Mouse (Mus musculus): Measurements from ENCODE around the gene Atp8b4.
"Not testable (repeated sequence)": the region's sequence is repeated elsewhere in the genome, so short reads cannot be mapped to it uniquely, and the experiment has no call there.

The Atp8b4 gene

DNA sequence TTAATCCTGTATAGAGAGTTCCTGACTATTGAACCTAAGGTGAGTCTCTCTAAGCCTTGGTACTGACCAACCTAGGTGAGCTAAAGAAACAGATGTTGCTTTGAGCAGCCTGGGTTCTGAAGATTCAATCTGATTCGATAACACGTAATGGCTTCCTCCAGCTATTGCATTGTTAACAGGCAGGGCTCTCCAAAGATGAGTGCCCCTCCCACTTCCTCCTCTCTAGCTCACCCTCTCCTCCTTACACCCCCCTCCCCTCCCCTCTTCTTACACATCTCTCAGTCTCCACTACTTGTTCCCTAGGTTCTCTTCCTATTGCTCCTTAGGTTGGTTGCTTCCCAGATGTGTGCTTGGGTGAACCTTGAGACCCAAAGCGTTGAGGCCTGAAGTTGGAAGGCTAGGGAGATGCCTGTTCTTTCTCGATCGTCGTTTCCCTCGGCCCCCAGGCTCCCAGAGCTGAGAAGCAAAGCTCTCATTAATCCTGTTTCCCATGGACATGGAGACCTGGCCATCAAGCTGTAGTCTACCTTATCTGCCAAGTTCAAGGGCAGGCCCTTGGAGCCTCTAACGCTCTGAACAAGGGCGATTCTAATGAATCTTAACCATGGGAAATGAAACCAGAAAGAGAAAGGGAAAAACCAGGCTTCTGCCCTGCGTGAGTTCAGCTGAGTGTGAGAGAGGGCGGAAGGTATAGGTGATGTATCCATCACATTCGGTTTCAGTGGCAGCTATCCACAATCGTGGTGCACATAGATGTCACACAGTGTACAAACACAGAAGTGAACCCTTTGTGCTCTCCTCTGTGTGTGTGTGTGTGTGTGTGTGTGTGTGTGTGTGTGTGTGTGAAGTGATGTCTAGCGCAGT lies 4.4 kb downstream of the Atp8b4 start:
- no peak for DNase-seq

DNA sequence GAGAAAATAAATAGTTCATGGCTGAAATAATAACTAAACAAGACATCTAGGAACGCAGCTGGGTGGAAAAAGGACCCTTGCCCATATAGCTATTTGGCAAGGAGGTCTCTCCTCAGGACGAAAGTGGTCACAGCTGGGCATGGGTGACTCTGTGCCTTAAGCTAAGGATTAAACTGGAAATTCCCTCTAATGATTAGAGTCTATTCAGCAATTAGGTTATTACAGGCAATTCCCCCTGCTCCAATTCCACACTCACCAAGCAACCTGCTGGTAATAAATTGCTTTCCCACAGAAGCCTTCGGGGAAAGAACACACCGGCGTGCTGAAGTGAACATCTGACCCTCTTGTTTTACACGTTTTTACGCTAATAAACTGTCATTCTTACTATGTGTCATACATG lies 5.2 kb downstream of the Atp8b4 start:
- no peak for DNase-seq

DNA sequence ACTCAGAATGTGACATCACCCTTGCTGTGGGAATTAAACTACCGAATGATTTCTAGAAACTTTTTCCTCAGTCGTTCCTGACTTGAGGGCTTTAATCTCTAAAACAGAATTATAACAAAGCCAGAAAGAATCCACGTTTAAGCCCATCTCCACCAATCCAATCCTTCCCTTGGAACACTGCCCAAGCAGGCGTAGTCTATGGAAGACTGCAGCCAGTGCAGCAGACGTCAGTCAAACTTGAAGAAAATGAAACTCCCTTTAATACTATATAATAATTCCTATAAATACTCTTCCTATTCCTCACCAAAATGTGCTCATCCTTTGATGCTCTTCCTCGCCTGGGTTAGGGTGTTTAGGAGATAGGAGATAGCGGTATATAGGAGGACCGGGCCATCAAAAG lies 7.2 kb downstream of the Atp8b4 start:
- no peak for DNase-seq

DNA sequence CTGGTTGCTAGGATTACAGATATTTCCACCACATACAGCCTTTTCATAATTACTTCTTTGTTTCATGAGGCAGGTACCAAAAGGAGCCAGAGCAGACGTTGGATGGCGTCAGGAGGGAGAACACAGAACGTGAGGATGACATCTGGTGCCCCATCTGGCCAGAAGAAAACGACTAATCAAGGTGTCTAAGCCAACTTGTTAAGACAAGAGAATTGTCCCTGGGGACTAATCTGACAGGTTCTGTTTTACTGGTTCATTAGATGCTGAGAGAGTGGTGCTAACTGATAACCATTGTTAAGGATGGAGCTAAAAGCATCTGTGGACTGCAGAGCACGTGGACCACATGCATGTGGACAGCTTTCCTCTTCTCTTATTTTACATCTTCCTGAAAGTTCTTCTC lies 7.8 kb downstream of the Atp8b4 start:
- no peak for DNase-seq

DNA sequence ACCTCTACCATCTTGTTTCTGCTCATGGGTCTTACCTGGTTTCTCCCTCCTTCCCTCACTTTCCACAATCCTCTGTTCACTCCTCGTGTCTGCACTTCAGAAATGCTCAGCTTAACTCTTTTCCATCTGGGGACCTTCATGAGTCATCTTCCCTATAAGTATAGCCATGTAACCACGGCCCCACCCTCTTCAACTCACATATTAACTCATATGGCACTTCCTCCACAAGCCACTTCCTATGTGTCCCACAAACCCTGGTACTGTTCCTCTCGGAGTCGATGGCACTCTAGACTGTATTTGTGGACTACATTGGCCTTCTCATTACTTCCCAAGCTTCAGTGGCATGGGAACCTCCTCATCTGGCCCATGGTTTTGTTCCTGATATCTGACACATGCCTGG lies 9.0 kb downstream of the Atp8b4 start:
- no peak for DNase-seq

DNA sequence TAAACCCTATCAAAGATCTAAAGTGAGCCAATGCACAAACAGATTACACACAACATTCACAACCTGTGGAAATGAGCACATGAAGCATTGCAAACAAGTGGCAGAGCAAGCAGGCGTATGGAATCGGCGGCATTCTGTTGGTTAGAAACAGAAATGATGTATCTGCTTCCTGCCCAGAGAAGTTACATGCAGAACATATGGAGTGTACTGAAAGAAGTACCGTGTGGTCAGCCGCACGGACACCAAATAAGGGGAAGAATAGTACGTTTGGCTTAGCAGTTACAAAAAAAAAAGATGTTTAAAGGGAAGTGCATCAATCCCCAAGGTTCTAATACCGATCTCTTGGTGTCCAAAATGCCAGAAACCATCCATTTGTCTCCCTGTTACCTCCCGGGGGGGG lies 9.9 kb downstream of the Atp8b4 start:
- no peak for DNase-seq

DNA sequence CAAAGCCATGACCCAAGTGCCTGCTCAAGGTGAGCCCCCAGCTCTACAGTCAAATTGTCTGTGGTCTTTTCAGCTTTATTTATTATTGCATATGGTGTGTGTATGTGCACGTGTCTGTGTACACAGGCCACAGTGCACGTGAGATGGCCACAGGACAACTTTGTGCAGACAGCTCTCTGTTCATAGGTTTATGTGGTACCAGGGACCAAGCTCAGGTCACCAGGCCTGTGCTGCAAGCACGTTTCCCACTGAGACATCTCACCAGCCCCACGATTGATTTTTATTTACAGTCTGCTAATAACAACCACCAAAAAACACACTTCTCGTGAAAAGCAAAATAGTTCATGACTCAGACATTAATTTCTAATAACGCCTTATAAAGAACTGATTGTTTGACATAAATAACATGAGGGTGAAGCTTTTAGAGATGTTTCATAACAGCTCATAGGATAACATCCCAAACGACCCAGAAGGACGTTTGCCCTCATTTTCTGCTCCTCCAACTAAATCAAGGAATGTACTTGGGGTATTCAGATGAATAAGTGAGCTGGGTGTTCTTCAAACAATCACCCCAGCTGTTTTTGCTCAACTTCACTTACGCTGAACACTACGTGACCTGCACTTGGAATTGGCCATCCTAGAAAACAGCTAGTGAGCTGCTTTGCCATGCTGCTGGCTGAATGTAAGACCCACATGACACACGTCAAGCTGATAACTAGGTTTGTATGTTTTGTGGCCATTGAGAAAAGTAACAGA lies 15.0 kb downstream of the Atp8b4 start:
- DNase-seq, result no peak

DNA sequence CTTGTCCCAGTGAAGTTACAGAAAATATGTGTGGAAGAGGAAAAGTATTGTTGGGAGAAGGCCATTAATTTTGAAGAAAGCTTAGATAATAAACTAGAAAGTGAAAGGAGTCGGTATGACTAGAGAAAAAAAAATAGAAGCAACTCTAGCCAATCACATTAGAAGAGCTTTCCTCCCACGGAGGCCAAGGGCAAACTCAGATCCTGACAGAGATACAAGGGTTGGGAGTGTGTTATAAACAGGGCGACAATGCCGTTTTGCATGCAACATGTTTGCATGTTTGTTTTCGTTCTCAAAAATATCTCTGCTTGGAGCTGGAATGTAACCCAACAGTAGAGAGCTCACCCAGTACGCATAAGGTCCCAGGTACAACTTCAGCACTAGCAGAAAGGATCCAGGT lies 17.1 kb downstream of the Atp8b4 start:
- DNase-seq, result peak; percentile 11

DNA sequence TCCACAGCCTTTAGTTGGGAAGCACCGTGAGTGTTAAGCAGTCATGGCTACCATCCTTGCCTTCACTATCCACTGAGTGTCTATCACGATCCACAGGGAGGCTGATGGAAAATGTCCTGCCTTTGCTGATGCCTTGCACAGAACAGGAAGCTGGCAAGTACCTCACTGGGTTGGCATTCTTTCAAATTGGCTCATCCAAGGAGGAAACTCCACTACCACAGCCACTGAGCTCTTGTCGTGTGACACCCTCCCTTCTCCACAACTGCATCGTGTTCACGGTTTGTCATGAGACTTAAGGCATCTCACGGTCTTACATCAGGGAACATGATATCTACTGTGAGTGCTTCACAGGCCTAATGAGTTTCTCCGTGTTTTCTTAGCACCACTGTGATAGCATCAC lies 22.9 kb downstream of the Atp8b4 start:
- DNase-seq, result no peak

DNA sequence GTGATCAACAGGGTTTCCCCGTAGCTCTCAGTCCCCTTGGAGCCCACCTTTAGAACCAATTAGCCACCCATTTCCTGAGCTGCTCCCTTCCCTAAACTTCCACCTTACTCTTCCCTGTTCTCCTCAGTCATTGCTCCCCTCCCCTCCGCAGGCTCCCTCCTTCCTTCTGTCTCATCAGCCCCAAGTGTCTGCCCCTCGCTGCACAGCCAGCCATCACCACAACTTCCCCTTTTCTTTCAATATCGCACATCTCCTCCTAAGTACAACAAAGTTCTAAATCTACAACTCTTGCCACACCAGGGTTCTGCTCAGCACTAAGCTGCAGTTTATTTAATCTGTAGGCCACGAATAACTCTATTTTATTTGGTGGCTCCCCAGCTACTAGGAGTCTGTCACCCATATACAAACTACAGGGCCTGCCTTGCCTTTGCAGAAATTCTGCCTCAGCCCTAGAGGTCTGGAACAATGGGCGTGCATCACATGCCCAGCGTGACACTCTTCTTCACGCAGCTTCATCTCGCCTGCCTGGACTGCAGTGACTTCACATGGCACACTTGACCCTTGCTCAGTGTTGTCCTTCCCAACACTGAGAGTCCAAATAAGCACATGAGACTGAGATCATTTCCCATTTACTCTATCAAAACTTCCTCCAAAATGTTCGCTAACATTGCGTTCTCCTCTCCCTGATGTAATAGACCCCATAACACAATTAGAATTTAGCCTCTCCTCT lies 24.6 kb downstream of the Atp8b4 start:
- no peak for DNase-seq

DNA sequence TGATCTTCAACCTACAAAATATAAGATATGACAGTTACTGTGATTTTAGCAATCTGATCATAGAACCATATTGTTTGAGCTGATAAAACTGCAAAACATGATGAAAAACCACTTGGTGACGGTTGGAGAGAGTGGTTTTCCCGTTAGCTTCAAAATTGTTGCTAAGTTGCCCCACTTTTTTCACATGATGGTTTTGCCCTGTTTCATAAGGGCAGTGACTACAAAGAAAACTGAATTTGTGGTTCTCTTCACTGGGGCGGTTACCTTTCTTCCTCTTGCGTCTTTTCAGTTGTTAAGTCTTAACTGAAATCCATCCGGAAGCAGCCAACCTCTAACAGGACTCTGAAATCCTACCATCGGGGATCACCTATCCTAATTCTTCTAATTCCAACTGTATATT lies 26.5 kb downstream of the Atp8b4 start:
- DNase-seq, result no peak

DNA sequence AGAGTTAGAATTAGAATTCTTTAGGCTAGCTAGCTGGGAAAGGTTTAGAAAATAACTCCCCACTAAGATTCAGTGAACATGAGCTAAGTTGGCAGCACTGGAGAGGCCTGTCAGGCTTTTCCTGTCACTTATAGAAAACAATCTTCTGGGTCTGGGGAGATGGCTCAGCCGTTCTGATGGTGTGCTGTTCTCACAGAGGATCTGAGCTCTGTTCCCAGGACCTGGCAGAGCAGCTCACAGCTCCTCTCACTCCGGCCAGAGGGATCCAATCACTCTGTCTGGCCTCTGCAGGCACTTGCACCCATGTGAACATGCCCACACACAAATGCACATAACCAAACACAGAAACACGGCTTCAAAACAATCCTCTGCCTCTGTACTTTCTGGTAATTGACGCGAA lies 27.6 kb downstream of the Atp8b4 start:
- no peak for DNase-seq

DNA sequence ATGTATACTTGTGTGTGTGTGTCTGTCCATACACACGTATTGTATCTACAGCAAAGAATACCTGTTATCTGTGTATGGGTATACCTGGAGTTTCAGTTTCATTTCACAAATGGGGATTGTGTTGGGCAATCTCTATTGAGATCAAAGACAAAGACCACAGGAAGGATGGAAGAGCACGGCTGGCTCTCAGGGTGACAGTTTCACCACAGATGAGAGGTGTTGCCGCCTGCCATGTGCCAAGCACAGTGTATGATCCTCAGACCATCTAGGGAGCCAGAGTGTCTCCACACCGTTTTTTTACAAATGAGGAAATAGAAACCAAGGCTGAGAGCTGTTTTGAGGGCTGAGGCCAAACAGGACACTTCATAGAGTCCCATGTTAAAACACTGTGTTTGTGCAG lies 32.7 kb downstream of the Atp8b4 start:
- DNase-seq, result no peak

DNA sequence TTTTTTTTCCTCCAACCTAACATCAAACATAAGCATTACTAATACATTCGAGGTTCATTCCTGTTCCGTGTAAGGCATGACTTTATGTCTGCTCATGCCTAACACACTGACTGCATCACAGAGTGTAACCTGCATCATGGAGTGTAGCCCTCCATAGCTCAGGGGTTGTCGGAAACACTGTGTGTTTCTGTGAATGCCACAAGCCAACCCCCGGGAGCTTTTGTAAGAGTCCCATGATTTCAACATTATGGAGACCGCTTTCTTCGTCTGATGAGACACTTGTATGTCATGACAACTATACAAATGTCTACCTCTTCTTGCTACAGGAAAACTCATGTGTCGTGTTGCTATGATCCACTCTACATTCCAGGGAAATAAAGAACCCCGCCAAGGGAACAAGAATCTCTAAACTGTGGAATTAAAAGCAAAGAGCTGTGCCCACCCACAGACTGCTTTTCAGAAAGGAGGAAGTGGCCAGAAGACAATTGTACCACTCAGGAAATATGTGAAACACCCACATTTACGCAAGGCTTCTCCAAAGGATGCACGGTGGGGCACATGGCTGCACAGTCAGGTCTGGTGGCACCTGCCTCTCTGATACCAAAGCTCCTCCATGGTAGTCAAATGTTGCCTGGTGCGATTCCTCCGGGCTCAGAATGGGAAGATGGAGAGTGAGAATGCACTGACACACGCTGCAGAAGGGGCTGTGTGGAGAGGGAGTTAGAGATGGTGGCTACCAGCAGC lies 33.9 kb downstream of the Atp8b4 start:
- no peak for DNase-seq

DNA sequence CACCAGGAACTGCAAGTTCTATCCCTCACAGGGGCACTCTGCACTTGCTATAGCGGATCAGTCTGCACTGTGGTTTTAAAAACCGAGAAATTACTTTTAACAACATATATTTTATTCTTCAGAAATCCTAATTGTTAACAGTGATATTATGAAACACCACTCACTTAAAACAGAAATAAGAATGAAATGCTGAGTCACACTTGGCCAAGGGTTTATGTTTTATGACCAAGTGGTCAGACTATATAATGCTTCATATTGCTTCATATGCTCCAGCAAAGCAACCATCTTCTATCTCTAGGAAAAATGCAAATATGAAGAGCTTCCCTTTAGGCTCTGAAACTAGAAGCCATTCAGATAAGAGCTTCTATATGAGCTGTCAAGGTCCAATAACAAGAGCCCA lies 41.8 kb downstream of the Atp8b4 start:
- no peak for DNase-seq

DNA sequence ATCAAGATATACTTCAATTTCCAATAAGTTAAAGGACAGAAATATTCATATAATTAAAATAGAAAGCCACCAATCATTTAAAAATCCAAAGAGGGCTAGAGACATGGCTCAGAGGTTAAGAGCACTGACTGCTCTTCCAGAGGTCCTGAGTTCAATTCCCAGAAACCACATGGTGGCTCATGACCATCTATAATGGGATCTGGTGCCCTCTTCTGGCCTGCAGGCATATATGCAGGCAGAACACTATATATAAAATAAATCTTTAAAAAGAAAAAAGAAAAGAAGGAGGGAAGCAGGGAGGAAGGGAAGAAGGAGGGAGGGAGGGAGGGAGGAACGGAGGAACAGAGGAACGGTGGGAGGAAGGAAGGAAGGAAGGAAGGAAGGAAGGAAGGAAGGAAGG lies 42.7 kb downstream of the Atp8b4 start:
- DNase-seq, result not testable (repeated sequence)

DNA sequence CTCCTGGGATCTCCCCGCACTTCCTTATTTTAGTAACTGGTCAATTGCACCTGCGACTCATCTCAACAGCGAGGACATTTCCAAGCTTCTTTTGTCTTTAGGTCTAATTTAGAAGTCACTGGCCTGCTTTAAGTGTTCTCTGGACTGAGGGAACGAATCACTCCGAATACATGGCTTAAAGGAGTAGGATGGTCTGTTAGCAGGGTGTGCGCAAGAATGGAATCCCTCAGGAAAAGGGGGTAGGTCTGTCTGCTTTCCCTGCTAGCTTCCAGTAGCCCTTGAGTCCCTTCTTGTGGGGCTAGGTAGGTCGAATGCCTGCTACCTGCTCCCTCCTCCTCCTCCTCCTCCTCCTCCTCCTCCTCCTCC lies 49.6 kb downstream of the Atp8b4 start:
- no peak for DNase-seq

DNA sequence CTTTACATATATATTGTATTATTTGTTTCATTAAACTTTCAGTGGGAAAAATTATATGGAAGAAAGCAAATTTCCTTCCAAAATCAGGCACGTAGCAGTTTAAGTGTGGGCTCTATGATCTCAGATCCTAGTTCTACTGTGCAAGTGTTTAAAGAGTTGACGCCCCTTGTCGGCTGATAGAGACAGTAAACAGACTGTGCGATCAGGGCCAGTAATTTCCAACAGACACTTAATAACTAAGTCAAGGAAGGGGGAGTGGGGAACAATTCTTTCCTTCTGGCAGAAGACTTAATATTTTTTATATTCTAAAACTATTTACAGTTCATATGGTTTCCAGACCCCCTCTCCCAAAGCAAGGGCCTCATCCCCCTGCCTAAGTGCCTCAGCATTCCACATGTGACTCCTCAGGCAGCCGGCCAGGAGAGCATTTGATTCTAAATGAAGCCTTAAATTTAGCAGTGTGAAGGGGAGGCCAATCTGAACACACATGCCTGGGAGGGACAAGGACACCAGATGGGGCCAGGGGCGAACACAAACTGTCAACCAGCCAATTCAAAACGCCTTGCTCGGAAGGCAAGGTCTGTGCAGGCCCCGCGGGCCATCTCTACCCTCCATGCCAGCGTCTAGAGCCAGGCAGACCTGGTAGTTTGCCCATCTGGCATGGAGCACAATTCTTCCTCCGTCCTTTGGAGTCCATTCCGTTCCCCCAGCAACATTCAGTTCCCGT lies 50.1 kb downstream of the Atp8b4 start:
- peak; percentile 60 for DNase-seq

DNA sequence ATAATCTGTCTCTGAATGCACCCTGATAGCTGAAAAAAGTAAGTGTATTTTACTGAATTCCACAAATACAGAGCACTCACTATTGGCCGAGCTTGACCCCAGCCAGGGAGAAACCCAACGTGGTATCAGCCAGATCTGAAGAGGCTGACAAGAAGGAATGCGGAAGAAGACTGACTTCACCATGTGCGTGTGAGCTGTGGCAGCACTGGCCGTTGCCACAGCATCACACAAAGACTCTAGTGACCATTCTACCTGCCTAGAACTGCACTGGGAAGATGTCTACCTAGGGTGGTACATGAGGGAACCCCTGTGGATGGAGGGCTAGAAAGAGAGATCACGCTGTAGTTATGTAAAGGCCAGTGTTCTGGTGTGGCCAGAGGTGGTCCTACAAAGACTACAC lies 55.4 kb downstream of the Atp8b4 start:
- no peak for DNase-seq

DNA sequence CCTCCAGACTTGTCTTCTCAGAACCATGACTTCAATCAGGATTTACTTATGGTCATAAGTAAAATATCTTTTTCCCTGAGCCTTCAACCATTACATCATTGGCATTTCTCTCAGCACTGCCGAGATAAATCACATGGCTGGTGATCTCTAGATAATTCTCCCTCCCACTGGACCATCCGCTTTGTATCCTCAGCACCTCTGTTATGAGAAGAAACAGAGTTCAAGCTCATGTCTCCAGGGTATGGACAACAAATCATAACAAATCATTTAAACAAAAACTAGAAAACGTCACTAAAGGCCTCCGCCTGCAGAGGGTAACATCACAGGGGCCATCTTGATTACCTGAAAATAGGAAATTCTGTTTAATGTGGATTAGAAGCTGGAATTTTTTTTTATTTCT lies 58.9 kb downstream of the Atp8b4 start:
- no peak for DNase-seq

DNA sequence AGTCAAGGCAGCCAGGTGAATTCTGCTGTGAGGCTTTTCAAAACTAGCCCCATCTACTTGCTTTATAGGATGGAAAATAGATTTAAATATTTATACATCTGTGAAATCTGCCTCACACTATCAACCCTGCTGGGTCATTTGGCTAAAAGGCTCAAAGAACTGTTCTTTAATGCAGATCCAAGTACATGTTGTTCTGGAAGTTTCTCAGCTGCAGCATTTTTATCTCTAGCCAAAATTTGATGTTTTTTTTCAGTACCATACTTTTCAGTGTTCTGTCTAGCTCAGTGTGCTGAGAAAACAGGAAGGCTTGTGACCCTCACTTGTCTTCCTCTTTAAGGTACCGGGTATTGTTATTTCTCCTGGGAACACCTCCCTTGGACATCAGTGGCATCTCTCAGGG lies 65.8 kb downstream of the Atp8b4 start:
- no peak for DNase-seq

DNA sequence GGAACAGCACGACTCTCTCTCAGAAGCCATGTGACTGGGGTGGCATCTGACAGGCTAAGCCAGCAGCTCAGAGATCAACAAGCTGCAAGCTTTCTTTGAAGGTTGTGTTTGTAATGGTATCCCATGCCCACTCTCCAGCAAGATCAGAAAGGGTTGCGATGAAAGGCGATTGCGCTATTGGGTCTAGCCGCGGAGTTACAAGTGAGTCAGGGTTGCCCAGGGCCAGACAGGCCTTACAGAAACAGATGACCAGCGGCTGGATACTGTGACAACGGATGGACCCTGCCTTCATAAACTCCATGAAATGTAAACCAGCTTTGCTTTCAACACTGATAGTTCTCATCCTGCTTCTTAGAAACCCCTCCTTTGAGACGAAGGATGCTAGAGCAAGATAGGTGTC lies 66.2 kb downstream of the Atp8b4 start:
- no peak for DNase-seq
